Mouse (Mus musculus) hindbrain, postnatal 0 days (tissue): Measurements from ENCODE around the gene Fam107b. TPM values are rescaled to one million over a fixed set of nuclear protein-coding genes. Genes with fewer than 3 reads are reported as not detected.

Experiments
- ATAC-seq: fragments of 200-750 bp; cut with Nextera tagmentation; 2 replicates; pipeline ENCODE4 v1.8.0; 2017; ENCODE audit warnings: mild to moderate bottlenecking, moderate TSS enrichment, moderate library complexity
- DNase-seq: peaks from one replicate; pipeline ENCODE4 v3.0.0-alpha.2; 2015; ENCODE audit warnings: low spot score
- H3K27ac ChIP-seq: fragments of 300-500 bp; sonication (generic); 2 replicates; pipeline ENCODE4 v1.5.1; 2014; ENCODE audit warnings: mild to moderate bottlenecking
- H3K27me3 ChIP-seq: fragments of 300-500 bp; sonication (generic); 2 replicates; pipeline ENCODE4 v1.6.1; 2014; ENCODE audit warnings: low read length, mixed read lengths; ENCODE audit not compliant: insufficient read depth
- H3K36me3 ChIP-seq: fragments of 300-500 bp; sonication (generic); 2 replicates; pipeline ENCODE4 v1.6.1; 2014; ENCODE audit warnings: low read length, mixed read lengths; ENCODE audit not compliant: insufficient read depth
- H3K4me1 ChIP-seq: fragments of 300-500 bp; sonication (generic); 2 replicates; pipeline ENCODE4 v1.6.1; 2014; ENCODE audit warnings: antibody characterized with exemption, low read length, mixed read lengths; ENCODE audit not compliant: insufficient read depth
- H3K4me2 ChIP-seq: fragments of 300-500 bp; sonication (generic); 2 replicates; pipeline ENCODE4 v1.6.1; 2014; ENCODE audit warnings: low read depth, mild to moderate bottlenecking, low read length, moderate library complexity, mixed read lengths
- H3K4me3 ChIP-seq: fragments of 300-500 bp; sonication (generic); 2 replicates; pipeline ENCODE4 v1.5.1; 2014; ENCODE audit warnings: low read length
- H3K9ac ChIP-seq: fragments of 300-500 bp; sonication (generic); replicated peaks from 2 replicates; pipeline ENCODE4 v1.6.1; 2014; ENCODE audit warnings: mild to moderate bottlenecking, low read length, moderate library complexity, mixed read lengths
- H3K9me3 ChIP-seq: fragments of 300-500 bp; sonication (generic); 2 replicates; pipeline ENCODE4 v1.6.1; 2016; ENCODE audit warnings: low read length, mixed read lengths
- CTCF ChIP-seq: IDR thresholded peaks from 2 replicates; pipeline ENCODE4 v1.5.1; 2016; ENCODE audit warnings: antibody characterized with exemption, control low read depth, low read depth
- WGBS: fragments of 180-500 bp; shearing (Covaris S2); extraction: QIAGEN DNeasy Blood & Tissue Kit; methylation state at CpG from one replicate; pipeline ENCODE4 v1.1.7; 2014; 5-methylcytosine and 5-hydroxymethylcytosine counted together
- polyA plus RNA-seq: library from polyadenylated mRNA; unstranded; fragments of >200 nt; fragmentation: Nextera tagmentation; extraction: Ambion mirVana; gene quantifications from 2 replicates; pipeline ENCODE4 v1.2.1, GENCODE M21; 2015
- total RNA-seq: library from RNA; depleted of rRNA; stranded (reverse); fragments of >200 nt; gene quantifications from 2 replicates; pipeline ENCODE4 v1.2.3, GENCODE M21; 2014

Gene Fam107b
- total and polyA plus RNA-seq, 2 experiments from 2014 or later: 23.6 to 41.3 TPM

GRCm38 (mm10) chr2:3629096-3629495, 58.8 kb downstream of the Fam107b start:
- Histone ChIP-seq H3K9me3 (no peaks in the 10 kb centered on the region), H3K36me3 (no peaks in the 10 kb centered on the region), H3K27ac (no peak overlapping the region), H3K4me2 (no peak overlapping the region), H3K4me1 (no peaks in the 10 kb centered on the region), H3K27me3 (no peaks in the 10 kb centered on the region), H3K4me3 (no peak overlapping the region), H3K9ac (no peak overlapping the region)
- DNase-seq (no peak), ATAC-seq (no peak)
- 70% methylated on average over 6 of the region's 6 CpGs for WGBS
- TF ChIP-seq CTCF: no peak

GRCm38 (mm10) chr2:3629741-3630140, 59.5 kb downstream of the Fam107b start:
- no peak overlapping the region for H3K4me3 ChIP-seq
- no peak overlapping the region for H3K9ac ChIP-seq
- H3K4me1 ChIP-seq: no peaks in the 10 kb centered on the region
- no peak for DNase-seq
- 83% methylated on average over 5 of the region's 5 CpGs for WGBS
- H3K9me3 ChIP-seq: no peaks in the 10 kb centered on the region
- H3K27me3 ChIP-seq: no peaks in the 10 kb centered on the region
- H3K36me3 ChIP-seq: no peaks in the 10 kb centered on the region
- TF ChIP-seq CTCF: peak; percentile 34; the same call in 1 of the 2 replicates
- no peak for ATAC-seq
- no peak overlapping the region for H3K27ac ChIP-seq
- no peak overlapping the region for H3K4me2 ChIP-seq

GRCm38 (mm10) chr2:3630769-3631477, 60.6 kb downstream of the Fam107b start:
- H3K27me3 ChIP-seq: no peaks in the 10 kb centered on the region
- no peak overlapping the region for H3K4me3 ChIP-seq
- no peaks in the 10 kb centered on the region for H3K4me1 ChIP-seq
- no peak overlapping the region for H3K4me2 ChIP-seq
- no peak overlapping the region for H3K27ac ChIP-seq
- TF ChIP-seq CTCF: no peak
- H3K9ac ChIP-seq: no peak overlapping the region
- H3K9me3 ChIP-seq: no peaks in the 10 kb centered on the region
- ATAC-seq (no peak), DNase-seq (no peak)
- H3K36me3 ChIP-seq: no peaks in the 10 kb centered on the region
- 86% methylated on average over 5 of the region's 5 CpGs for WGBS

- Histone ChIP-seq H3K36me3 (no peaks in the 10 kb centered on the region), H3K27me3 (no peaks in the 10 kb centered on the region), H3K9ac (no peak overlapping the region), H3K4me2 (no peak overlapping the region), H3K4me3 (no peak overlapping the region), H3K9me3 (no peaks in the 10 kb centered on the region), H3K4me1 (no peaks in the 10 kb centered on the region), H3K27ac (no peak overlapping the region)
- peak; percentile 47; the same call in 1 of the 2 replicates for ATAC-seq
- no peak for TF ChIP-seq CTCF
- 55% methylated on average over 9 of the region's 9 CpGs for WGBS
- DNase-seq: peak; percentile 46
Measured at GRCm38 (mm10) chr2:3633137-3633536, 62.8 kb downstream of the Fam107b start.

GRCm38 (mm10) chr2:3636771-3637170, 66.5 kb downstream of the Fam107b start:
- no peaks in the 10 kb centered on the region for H3K27me3 ChIP-seq
- no peaks in the 10 kb centered on the region for H3K36me3 ChIP-seq
- no peaks in the 10 kb centered on the region for H3K9me3 ChIP-seq
- WGBS: 73% methylated on average over 5 of the region's 5 CpGs
- no peak overlapping the region for H3K4me3 ChIP-seq
- no peak overlapping the region for H3K4me2 ChIP-seq
- no peak overlapping the region for H3K27ac ChIP-seq
- DNase-seq (no peak), ATAC-seq (no peak)
- no peak overlapping the region for H3K9ac ChIP-seq
- no peak for TF ChIP-seq CTCF
- H3K4me1 ChIP-seq: no peaks in the 10 kb centered on the region

- H3K4me3 ChIP-seq: no peak overlapping the region
- H3K4me2 ChIP-seq: no peak overlapping the region
- H3K27me3 ChIP-seq: no peaks in the 10 kb centered on the region
- H3K36me3 ChIP-seq: no peaks in the 10 kb centered on the region
- H3K4me1 ChIP-seq: no peaks in the 10 kb centered on the region
- H3K27ac ChIP-seq: no peak overlapping the region
- H3K9ac ChIP-seq: no peak overlapping the region
- WGBS: 76% methylated on average over 9 of the region's 9 CpGs
- no peaks in the 10 kb centered on the region for H3K9me3 ChIP-seq
- no peak for ATAC-seq
- no peak for DNase-seq
- TF ChIP-seq CTCF: no peak
Measured at GRCm38 (mm10) chr2:3641001-3641770, 70.9 kb downstream of the Fam107b start.

- H3K9me3 ChIP-seq: no peaks in the 10 kb centered on the region
- H3K4me2 ChIP-seq: no peak overlapping the region
- no peak overlapping the region for H3K27ac ChIP-seq
- no peaks in the 10 kb centered on the region for H3K36me3 ChIP-seq
- ATAC-seq: no peak
- no peak for DNase-seq
- no peak overlapping the region for H3K9ac ChIP-seq
- H3K4me3 ChIP-seq: no peak overlapping the region
- TF ChIP-seq CTCF: no peak
- no peaks in the 10 kb centered on the region for H3K4me1 ChIP-seq
- H3K27me3 ChIP-seq: no peaks in the 10 kb centered on the region
Measured at GRCm38 (mm10) chr2:3642949-3643348, 72.7 kb downstream of the Fam107b start.
